Mouse (Mus musculus): Measurements from ENCODE around the gene Tsc22d2. TPM values are rescaled to one million over a fixed set of nuclear protein-coding genes. Genes with fewer than 3 reads are reported as not detected.

Gene Tsc22d2
- polyA plus RNA-seq (2015; fragmentation: Nextera tagmentation; extraction: Ambion mirVana) = 3.8 and 5.0 TPM in 2 replicates

DNA sequence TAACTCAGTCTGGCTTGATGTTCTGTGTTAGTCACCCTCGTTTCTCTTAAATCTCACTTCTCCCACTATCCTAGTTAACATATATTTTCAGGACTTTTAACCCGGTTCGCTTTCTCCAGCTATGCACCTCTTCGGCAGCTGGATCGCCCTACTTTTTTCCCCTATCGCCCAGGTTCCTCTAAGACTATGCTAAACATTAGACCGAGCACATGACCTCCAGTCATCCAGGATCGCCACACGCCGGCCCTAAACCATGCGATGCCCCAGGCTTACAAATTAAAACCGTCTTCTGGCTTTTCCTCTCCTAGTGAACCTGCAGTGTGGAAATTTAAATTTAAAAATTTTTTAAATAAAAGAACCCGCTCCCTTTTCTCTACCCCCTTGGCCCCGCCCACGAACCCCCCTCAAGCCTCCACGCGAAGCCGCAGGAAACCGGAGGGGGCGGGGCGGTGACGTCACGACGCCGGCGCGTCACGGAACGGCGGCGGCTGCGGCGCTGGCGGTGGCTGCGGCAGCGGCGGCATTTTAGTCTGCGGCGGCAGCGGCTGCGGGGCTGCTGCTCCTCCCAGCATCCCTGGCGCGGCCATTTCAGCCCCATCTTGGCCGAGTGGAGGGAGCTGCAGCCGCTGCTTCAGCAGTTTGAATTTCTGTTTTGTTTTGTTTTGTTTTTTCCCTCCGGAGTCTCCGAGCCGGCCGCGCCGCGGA, at the start of gene Tsc22d2:
Tsc22d2 (plus strand) TSS at position 482 of the 705 bp plus-strand sequence.
- peak within 1 kb of the TSS; percentile 98 for H3K27ac ChIP-seq (replicated peaks)
- no peaks in the 10 kb centered on the region for H3K27me3 ChIP-seq
- peak within 1 kb of the TSS; percentile 98 for H3K9ac ChIP-seq
- under 1% methylated on average over 52 of the region's 52 CpGs for WGBS (ENCODE audit: insufficient replicate concordance)
- H3K4me3 ChIP-seq (replicated peaks) = peak within 1 kb of the TSS; percentile 97
- H3K4me1 ChIP-seq (replicated peaks) = peaks cover 17% of the 10 kb centered on the region
- peak; percentile 46 for ATAC-seq (ENCODE audit: insufficient read depth)
- H3K9me3 ChIP-seq (replicated peaks) = no peaks in the 10 kb centered on the region
- H3K4me2 ChIP-seq = peak within 1 kb of the TSS; percentile 97
- 0 out of 2 replicates have a peak, but pooled peaks cover 3% of the 10 kb centered on the region for H3K36me3 ChIP-seq (replicated peaks)

DNA sequence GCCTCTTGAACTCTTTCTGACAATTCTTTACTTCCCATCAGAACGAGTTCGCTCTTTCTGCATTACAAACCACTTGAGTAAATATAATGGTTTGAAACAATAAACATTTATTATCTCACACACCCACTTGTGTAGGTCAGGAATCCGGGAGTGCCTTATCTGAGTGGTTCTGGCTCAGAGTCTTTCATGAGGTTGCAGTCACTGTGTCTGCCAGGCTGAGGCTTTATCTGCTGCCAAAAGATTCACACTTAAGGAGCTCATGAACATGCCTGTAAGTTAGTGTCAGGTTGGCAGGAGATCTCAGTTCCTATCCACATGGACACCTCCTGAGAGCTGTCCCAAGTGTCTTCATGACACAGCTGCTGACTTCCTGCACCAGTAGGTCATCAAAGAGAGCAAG, 47.8 kb upstream of the Tsc22d2 start:
- H3K4me1 ChIP-seq (replicated peaks) = no peaks in the 10 kb centered on the region
- H3K36me3 ChIP-seq (replicated peaks) = no peaks in the 10 kb centered on the region
- H3K9ac ChIP-seq = no peak overlapping the region
- no peak overlapping the region for H3K4me2 ChIP-seq
- no peaks in the 10 kb centered on the region for H3K27me3 ChIP-seq
- ATAC-seq (ENCODE audit: insufficient read depth) = no peak
- no peak overlapping the region for H3K4me3 ChIP-seq (replicated peaks)
- no peaks in the 10 kb centered on the region for H3K9me3 ChIP-seq (replicated peaks)
- WGBS (ENCODE audit: insufficient replicate concordance) = 14% methylated on average over 3 of the region's 3 CpGs
- H3K27ac ChIP-seq (replicated peaks) = no peak overlapping the region

- 82% methylated on average over 2 of the region's 2 CpGs for WGBS (ENCODE audit: insufficient replicate concordance)
- no peak for ATAC-seq (ENCODE audit: insufficient read depth)
These were observed 43.7 kb upstream of the Tsc22d2 start for GRCm38 (mm10) chr3:58370811-58371210.

GRCm38 (mm10) chr3:58372066-58372904, 42.2 kb upstream of the Tsc22d2 start:
- H3K9me3 ChIP-seq (replicated peaks) = no peaks in the 10 kb centered on the region
- no peak overlapping the region for H3K4me3 ChIP-seq (replicated peaks)
- no peaks in the 10 kb centered on the region for H3K27me3 ChIP-seq
- H3K36me3 ChIP-seq (replicated peaks) = no peaks in the 10 kb centered on the region
- no peak overlapping the region for H3K27ac ChIP-seq (replicated peaks)
- peak overlapping the region; percentile 38; the same call in 1 of the 2 replicates for H3K4me2 ChIP-seq
- H3K4me1 ChIP-seq (replicated peaks) = no peaks in the 10 kb centered on the region
- WGBS (ENCODE audit: insufficient replicate concordance) = 29% methylated on average over 9 of the region's 9 CpGs
- H3K9ac ChIP-seq = no peak overlapping the region
- ATAC-seq (ENCODE audit: insufficient read depth) = peak; percentile 51

More at GRCm38 (mm10) chr3:58370811-58371210, 43.7 kb upstream of the Tsc22d2 start:
- Histone ChIP-seq H3K27me3 (no peaks in the 10 kb centered on the region), H3K36me3 (replicated peaks) (no peaks in the 10 kb centered on the region), H3K4me3 (replicated peaks) (no peak overlapping the region), H3K4me2 (no peak overlapping the region), H3K9me3 (replicated peaks) (no peaks in the 10 kb centered on the region), H3K9ac (no peak overlapping the region), H3K27ac (replicated peaks) (no peak overlapping the region), H3K4me1 (replicated peaks) (no peaks in the 10 kb centered on the region)

- no peak for ATAC-seq (ENCODE audit: insufficient read depth)
- H3K27ac ChIP-seq (replicated peaks) = no peak overlapping the region
- no peak overlapping the region for H3K4me3 ChIP-seq (replicated peaks)
- H3K9me3 ChIP-seq (replicated peaks) = no peaks in the 10 kb centered on the region
- WGBS (ENCODE audit: insufficient replicate concordance) = 12% methylated on average over 5 of the region's 5 CpGs
- H3K27me3 ChIP-seq = no peaks in the 10 kb centered on the region
- no peaks in the 10 kb centered on the region for H3K4me1 ChIP-seq (replicated peaks)
- H3K4me2 ChIP-seq = peak overlapping the region; percentile 38; the same call in 1 of the 2 replicates
- H3K9ac ChIP-seq = no peak overlapping the region
- H3K36me3 ChIP-seq (replicated peaks) = no peaks in the 10 kb centered on the region
These were observed 41.7 kb upstream of the Tsc22d2 start for GRCm38 (mm10) chr3:58372905-58373208.

GRCm38 (mm10) chr3:58374281-58374680, 40.2 kb upstream of the Tsc22d2 start:
- H3K4me1 ChIP-seq (replicated peaks) = no peaks in the 10 kb centered on the region
- H3K4me2 ChIP-seq = no peak overlapping the region
- H3K27ac ChIP-seq (replicated peaks) = no peak overlapping the region
- ATAC-seq (ENCODE audit: insufficient read depth) = no peak
- no peaks in the 10 kb centered on the region for H3K9me3 ChIP-seq (replicated peaks)
- no peaks in the 10 kb centered on the region for H3K36me3 ChIP-seq (replicated peaks)
- H3K27me3 ChIP-seq = no peaks in the 10 kb centered on the region
- H3K4me3 ChIP-seq (replicated peaks) = no peak overlapping the region
- WGBS (ENCODE audit: insufficient replicate concordance) = 67% methylated on average over 5 of the region's 5 CpGs
- H3K9ac ChIP-seq = no peak overlapping the region

- no peaks in the 10 kb centered on the region for H3K36me3 ChIP-seq (replicated peaks)
- no peak overlapping the region for H3K4me3 ChIP-seq (replicated peaks)
- H3K27me3 ChIP-seq = no peaks in the 10 kb centered on the region
- no peaks in the 10 kb centered on the region for H3K4me1 ChIP-seq (replicated peaks)
- no peak for ATAC-seq (ENCODE audit: insufficient read depth)
- WGBS (ENCODE audit: insufficient replicate concordance) = 30% methylated on average over 3 of the region's 3 CpGs
- H3K9ac ChIP-seq = no peak overlapping the region
- H3K27ac ChIP-seq (replicated peaks) = no peak overlapping the region
- no peaks in the 10 kb centered on the region for H3K9me3 ChIP-seq (replicated peaks)
- no peak overlapping the region for H3K4me2 ChIP-seq
These were observed 37.8 kb upstream of the Tsc22d2 start for GRCm38 (mm10) chr3:58376713-58377112.

- Histone ChIP-seq H3K4me2 (no peak overlapping the region), H3K36me3 (replicated peaks) (no peaks in the 10 kb centered on the region), H3K27me3 (no peaks in the 10 kb centered on the region), H3K9me3 (replicated peaks) (no peaks in the 10 kb centered on the region), H3K4me3 (replicated peaks) (no peak overlapping the region), H3K9ac (no peak overlapping the region), H3K27ac (replicated peaks) (no peak overlapping the region), H3K4me1 (replicated peaks) (no peaks in the 10 kb centered on the region)
- no peak for ATAC-seq (ENCODE audit: insufficient read depth)
- WGBS (ENCODE audit: insufficient replicate concordance) = 46% methylated on average over 5 of the region's 5 CpGs
These were observed 36.9 kb upstream of the Tsc22d2 start for GRCm38 (mm10) chr3:58377589-58378134.

DNA sequence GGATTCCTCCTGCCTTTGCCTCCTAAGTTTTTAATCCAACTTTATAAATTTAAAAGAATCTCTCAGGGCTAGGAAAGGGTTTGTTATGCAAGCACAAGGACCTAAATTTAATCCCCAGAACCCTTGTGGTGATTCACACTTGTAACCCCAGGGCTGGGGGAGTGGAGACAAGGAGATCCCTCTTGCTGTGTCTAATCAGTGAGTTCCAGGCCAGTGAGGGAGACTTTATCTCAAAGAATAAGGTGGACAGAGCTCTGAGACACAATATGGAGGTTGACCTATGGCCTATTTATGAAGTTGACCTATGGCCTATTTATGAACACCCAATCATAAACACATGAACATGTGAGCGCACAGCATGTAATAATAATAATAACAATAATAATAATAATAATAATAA, 31.8 kb upstream of the Tsc22d2 start:
- H3K27me3 ChIP-seq = no peaks in the 10 kb centered on the region
- no peak overlapping the region for H3K27ac ChIP-seq (replicated peaks)
- no peaks in the 10 kb centered on the region for H3K9me3 ChIP-seq (replicated peaks)
- ATAC-seq (ENCODE audit: insufficient read depth) = no peak
- H3K4me1 ChIP-seq (replicated peaks) = no peaks in the 10 kb centered on the region
- no peaks in the 10 kb centered on the region for H3K36me3 ChIP-seq (replicated peaks)
- no peak overlapping the region for H3K4me2 ChIP-seq
- H3K9ac ChIP-seq = no peak overlapping the region
- WGBS (ENCODE audit: insufficient replicate concordance) = 72% methylated on average over 1 of the region's 1 CpGs
- no peak overlapping the region for H3K4me3 ChIP-seq (replicated peaks)

- no peak for ATAC-seq (ENCODE audit: insufficient read depth)
- Histone ChIP-seq H3K27me3 (no peaks in the 10 kb centered on the region), H3K9me3 (replicated peaks) (no peaks in the 10 kb centered on the region), H3K27ac (replicated peaks) (no peak overlapping the region), H3K9ac (no peak overlapping the region), H3K4me1 (replicated peaks) (no peaks in the 10 kb centered on the region), H3K4me2 (no peak overlapping the region), H3K4me3 (replicated peaks) (no peak overlapping the region), H3K36me3 (replicated peaks) (no peaks in the 10 kb centered on the region)
- 47% methylated on average over 1 of the region's 1 CpGs for WGBS (ENCODE audit: insufficient replicate concordance)
These were observed 29.5 kb upstream of the Tsc22d2 start for GRCm38 (mm10) chr3:58385060-58385459.

DNA sequence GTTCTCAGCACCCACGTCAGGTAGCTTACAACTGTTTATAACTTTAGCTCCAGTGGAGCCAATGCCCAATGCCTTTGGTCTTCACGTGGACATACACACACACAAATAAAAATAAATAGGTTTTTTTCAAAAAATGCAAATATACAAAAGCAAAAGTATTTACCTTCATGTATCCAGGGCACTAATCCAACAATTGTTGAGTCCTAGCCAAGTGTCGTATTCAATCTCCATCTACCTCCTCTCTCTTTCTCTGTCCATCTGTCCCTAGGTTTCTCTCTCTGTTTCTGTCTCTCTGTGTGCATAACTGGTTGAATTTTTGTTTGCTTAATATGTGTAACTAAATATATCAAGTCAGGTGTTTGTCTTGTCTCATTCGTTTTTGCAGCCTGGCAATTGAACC, 25.8 kb upstream of the Tsc22d2 start:
- 63% methylated on average over 4 of the region's 4 CpGs for WGBS (ENCODE audit: insufficient replicate concordance)
- no peaks in the 10 kb centered on the region for H3K9me3 ChIP-seq (replicated peaks)
- no peak overlapping the region for H3K27ac ChIP-seq (replicated peaks)
- no peak for ATAC-seq (ENCODE audit: insufficient read depth)
- no peaks in the 10 kb centered on the region for H3K36me3 ChIP-seq (replicated peaks)
- no peak overlapping the region for H3K9ac ChIP-seq
- no peaks in the 10 kb centered on the region for H3K4me1 ChIP-seq (replicated peaks)
- no peaks in the 10 kb centered on the region for H3K27me3 ChIP-seq
- no peak overlapping the region for H3K4me3 ChIP-seq (replicated peaks)
- H3K4me2 ChIP-seq = no peak overlapping the region
